Mouse (Mus musculus) liver, embryonic 15.5 days (tissue): ENCODE data around the gene Tmem266. TPM values are rescaled to one million over a fixed set of nuclear protein-coding genes. Genes with fewer than 3 reads are reported as not detected.

Source experiments
- ATAC-seq: fragments of 200-750 bp; cut with Nextera tagmentation; 2 replicates; pipeline ENCODE4 v1.8.0; 2017; ENCODE audit warnings: moderate number of reproducible peaks, mild to moderate bottlenecking, moderate library complexity; ENCODE audit not compliant: insufficient read depth
- H3K27ac ChIP-seq: fragments of 300-500 bp; sonication (generic); replicated peaks from 2 replicates; pipeline ENCODE4 v1.5.1; 2015; ENCODE audit warnings: mild to moderate bottlenecking, inconsistent platforms
- H3K27me3 ChIP-seq: fragments of 300-500 bp; sonication (generic); 2 replicates; pipeline ENCODE4 v1.6.1; 2015; ENCODE audit warnings: mild to moderate bottlenecking, inconsistent platforms
- H3K36me3 ChIP-seq: fragments of 300-500 bp; sonication (generic); replicated peaks from 2 replicates; pipeline ENCODE4 v1.6.1; 2015; ENCODE audit warnings: moderate library complexity, mild to moderate bottlenecking, inconsistent platforms
- H3K4me1 ChIP-seq: fragments of 300-500 bp; sonication (generic); replicated peaks from 2 replicates; pipeline ENCODE4 v1.6.1; 2015; ENCODE audit warnings: inconsistent platforms
- H3K4me2 ChIP-seq: fragments of 300-500 bp; sonication (generic); 2 replicates; pipeline ENCODE4 v1.6.1; 2015; ENCODE audit warnings: moderate library complexity, mild to moderate bottlenecking, inconsistent platforms
- H3K4me3 ChIP-seq: fragments of 300-500 bp; sonication (generic); replicated peaks from 2 replicates; pipeline ENCODE4 v1.5.1; 2015; ENCODE audit warnings: mild to moderate bottlenecking, inconsistent platforms
- H3K9ac ChIP-seq: fragments of 300-500 bp; sonication (generic); 2 replicates; pipeline ENCODE4 v1.6.1; 2015; ENCODE audit warnings: moderate library complexity, mild to moderate bottlenecking, inconsistent platforms
- H3K9me3 ChIP-seq: fragments of 300-500 bp; sonication (generic); replicated peaks from 2 replicates; pipeline ENCODE4 v1.6.1; 2016; ENCODE audit warnings: inconsistent platforms
- WGBS: fragments of 180-500 bp; shearing (Covaris S2); methylation state at CpG from one replicate; pipeline ENCODE4 v1.1.7; 2015; ENCODE audit warnings: mixed read lengths; ENCODE audit not compliant: insufficient replicate concordance; 5-methylcytosine and 5-hydroxymethylcytosine counted together
- polyA plus RNA-seq: library from polyadenylated mRNA; unstranded; fragments of >200 nt; fragmentation: Nextera tagmentation; extraction: Ambion mirVana; gene quantifications from 2 replicates; pipeline ENCODE4 v1.2.1, GENCODE M21; 2015

Gene Tmem266
- polyA plus RNA-seq, 1 experiment from 2014 or later: not detected

DNA sequence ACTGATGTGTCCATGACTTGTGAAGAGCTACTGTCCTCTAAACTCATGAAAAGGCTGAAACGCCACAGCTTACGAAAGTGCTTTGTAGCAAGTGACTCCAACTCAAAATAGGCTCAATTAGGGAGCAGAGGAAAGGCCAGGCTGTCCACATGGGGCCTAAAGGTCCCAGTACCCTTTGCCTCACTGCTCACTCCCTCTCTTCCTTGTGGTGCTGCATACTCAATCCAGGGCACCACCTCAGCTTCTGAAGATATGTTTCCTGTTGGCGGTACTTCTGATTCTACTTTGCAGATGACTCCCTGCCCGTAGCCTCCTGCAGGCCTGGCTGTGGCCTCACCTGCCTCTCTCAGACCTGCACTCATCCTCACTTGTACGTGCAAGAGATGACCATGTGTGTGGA, 126.7 kb downstream of the Tmem266 start:
- H3K36me3 ChIP-seq: peaks cover 17% of the 10 kb centered on the region
- H3K27ac ChIP-seq: no peak overlapping the region
- no peak overlapping the region for H3K9ac ChIP-seq
- H3K4me2 ChIP-seq: no peak overlapping the region
- 73% methylated on average over 5 of the region's 5 CpGs for WGBS
- no peaks in the 10 kb centered on the region for H3K27me3 ChIP-seq
- H3K4me3 ChIP-seq: no peak overlapping the region
- no peaks in the 10 kb centered on the region for H3K9me3 ChIP-seq
- ATAC-seq: no peak
- peaks cover 12% of the 10 kb centered on the region for H3K4me1 ChIP-seq

- Histone ChIP-seq H3K4me1 (no peaks in the 10 kb centered on the region), H3K36me3 (peaks cover 8% of the 10 kb centered on the region; the same call in 1 of the 2 replicates), H3K9me3 (no peaks in the 10 kb centered on the region), H3K9ac (no peak overlapping the region), H3K27ac (no peak overlapping the region), H3K4me2 (no peak overlapping the region), H3K4me3 (no peak overlapping the region), H3K27me3 (no peaks in the 10 kb centered on the region)
- 53% methylated on average over 1 of the region's 1 CpGs for WGBS
- no peak for ATAC-seq
Measured at GRCm38 (mm10) chr9:55468397-55468796, 141.7 kb downstream of the Tmem266 start.

GRCm38 (mm10) chr9:55476084-55476483, 149.4 kb downstream of the Tmem266 start:
- ATAC-seq: no peak
- no peak overlapping the region for H3K4me2 ChIP-seq
- H3K27me3 ChIP-seq: no peaks in the 10 kb centered on the region

DNA sequence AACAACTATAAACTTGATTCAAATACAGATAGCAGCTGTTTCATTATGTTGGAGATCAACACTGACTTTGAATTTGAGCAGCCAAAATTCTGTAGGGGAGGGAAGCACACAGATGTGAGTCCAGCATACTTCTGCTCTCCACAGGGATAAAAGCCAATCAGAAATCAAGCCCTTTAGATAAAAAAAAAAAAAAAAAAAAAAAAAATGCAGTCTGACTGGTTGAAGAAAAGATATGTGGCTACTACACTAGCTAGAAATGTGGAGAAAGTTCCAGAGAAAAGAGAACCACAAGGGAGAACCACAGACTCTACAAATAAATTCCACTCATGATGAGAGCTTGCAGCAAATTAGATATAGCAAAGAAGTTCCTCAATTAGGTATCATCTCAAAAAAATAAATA, 152.0 kb downstream of the Tmem266 start:
- peaks cover 12% of the 10 kb centered on the region for H3K36me3 ChIP-seq
- ATAC-seq: no peak

More at GRCm38 (mm10) chr9:55476084-55476483, 149.4 kb downstream of the Tmem266 start:
- Histone ChIP-seq H3K4me3 (no peak overlapping the region), H3K27ac (no peak overlapping the region), H3K9me3 (no peaks in the 10 kb centered on the region), H3K36me3 (peaks cover 12% of the 10 kb centered on the region), H3K4me1 (no peaks in the 10 kb centered on the region), H3K9ac (no peak overlapping the region)
- 51% methylated on average over 1 of the region's 1 CpGs for WGBS

GRCm38 (mm10) chr9:55482116-55482515, 155.4 kb downstream of the Tmem266 start:
- H3K27ac ChIP-seq: no peak overlapping the region
- no peaks in the 10 kb centered on the region for H3K27me3 ChIP-seq
- H3K4me2 ChIP-seq: no peak overlapping the region
- H3K9me3 ChIP-seq: no peaks in the 10 kb centered on the region
- no peaks in the 10 kb centered on the region for H3K4me1 ChIP-seq
- H3K4me3 ChIP-seq: no peak overlapping the region
- 68% methylated on average over 2 of the region's 2 CpGs for WGBS
- H3K36me3 ChIP-seq: peaks cover 25% of the 10 kb centered on the region
- no peak for ATAC-seq
- no peak overlapping the region for H3K9ac ChIP-seq

More for the DNA sequence above, 152.0 kb downstream of the Tmem266 start:
- Histone ChIP-seq H3K27me3 (no peaks in the 10 kb centered on the region), H3K27ac (no peak overlapping the region), H3K4me2 (no peak overlapping the region), H3K4me1 (no peaks in the 10 kb centered on the region), H3K4me3 (no peak overlapping the region), H3K9ac (no peak overlapping the region), H3K9me3 (no peaks in the 10 kb centered on the region)

Other genes with a start within 250 kb of the Tmem266 start
- 10.9 and 12.1 TPM in 2 replicates for gene Ube2q2, start 178.1 kb upstream of the Tmem266 start, polyA plus RNA-seq
- gene Fbxo22, start 118.0 kb upstream of the Tmem266 start, polyA plus RNA-seq: 18.4 and 19.9 TPM in 2 replicates
- 1.7 and 2.1 TPM in 2 replicates for gene Nrg4, start 69 bp upstream of the Tmem266 start, polyA plus RNA-seq
- gene Etfa, start 185.3 kb downstream of the Tmem266 start, polyA plus RNA-seq: 201 and 204 TPM in 2 replicates
- 0.16 TPM in 1 of 2 replicates, not detected in the other for gene Isl2, start 211.8 kb downstream of the Tmem266 start, polyA plus RNA-seq